Mouse (Mus musculus) stomach, postnatal 0 days (tissue): ENCODE measurements at regions not wholly inside any gene's neighbourhood (a gene's known extent, or its start where the extent isn't known, plus 50 kb on each side); places are given as distances from the start of the nearest gene placed in this dataset.
"Not testable (repeated sequence)": the region's sequence is repeated elsewhere in the genome, so short reads cannot be mapped to it uniquely, and the experiment has no call there.

ENCODE experiments used
- CTCF ChIP-seq: IDR thresholded peaks from 2 replicates; pipeline ENCODE4 v1.5.1; 2016; ENCODE audit warnings: antibody characterized with exemption, low read depth, mild to moderate bottlenecking, moderate library complexity
- EP300 ChIP-seq: optimal IDR thresholded peaks from 2 replicates; pipeline ENCODE3; 2016; ENCODE audit warnings: antibody characterized with exemption

DNA sequence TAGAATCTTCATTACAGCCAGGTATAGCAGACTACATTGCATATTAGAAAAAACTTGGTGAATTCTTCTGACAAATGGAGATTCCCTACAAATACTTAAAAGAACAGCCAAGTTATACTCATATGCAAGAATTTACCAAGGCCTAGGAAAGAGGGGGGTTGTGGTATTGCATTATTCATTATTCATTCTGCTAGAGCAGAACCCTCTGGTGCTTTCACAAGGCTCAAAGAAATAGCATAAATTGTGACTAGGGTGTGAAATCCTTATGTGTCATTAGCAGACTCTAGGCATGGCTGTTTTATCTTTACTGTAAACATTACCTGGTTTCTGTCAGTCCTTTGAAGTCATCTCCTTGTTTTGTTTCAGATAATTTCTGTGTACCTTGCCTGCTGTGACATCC is 835.8 kb downstream of the Crisp4 start:
- not testable (repeated sequence) for TF ChIP-seq CTCF, EP300
